Mouse (Mus musculus) T-helper 1 cell (primary cell): ENCODE measurements at regions not wholly inside any gene's neighbourhood (a gene's known extent, or its start where the extent isn't known, plus 50 kb on each side); places are given as distances from the start of the nearest gene placed in this dataset.

Source experiments
- in situ Hi-C: fragments of 300-600 bp; cut with MboI, MseI; formaldehyde crosslinking; loops from one replicate; pipeline ENCODE4 v1.15.1; 2025; ENCODE audit warnings: high pct_unique_total_duplicates

DNA sequence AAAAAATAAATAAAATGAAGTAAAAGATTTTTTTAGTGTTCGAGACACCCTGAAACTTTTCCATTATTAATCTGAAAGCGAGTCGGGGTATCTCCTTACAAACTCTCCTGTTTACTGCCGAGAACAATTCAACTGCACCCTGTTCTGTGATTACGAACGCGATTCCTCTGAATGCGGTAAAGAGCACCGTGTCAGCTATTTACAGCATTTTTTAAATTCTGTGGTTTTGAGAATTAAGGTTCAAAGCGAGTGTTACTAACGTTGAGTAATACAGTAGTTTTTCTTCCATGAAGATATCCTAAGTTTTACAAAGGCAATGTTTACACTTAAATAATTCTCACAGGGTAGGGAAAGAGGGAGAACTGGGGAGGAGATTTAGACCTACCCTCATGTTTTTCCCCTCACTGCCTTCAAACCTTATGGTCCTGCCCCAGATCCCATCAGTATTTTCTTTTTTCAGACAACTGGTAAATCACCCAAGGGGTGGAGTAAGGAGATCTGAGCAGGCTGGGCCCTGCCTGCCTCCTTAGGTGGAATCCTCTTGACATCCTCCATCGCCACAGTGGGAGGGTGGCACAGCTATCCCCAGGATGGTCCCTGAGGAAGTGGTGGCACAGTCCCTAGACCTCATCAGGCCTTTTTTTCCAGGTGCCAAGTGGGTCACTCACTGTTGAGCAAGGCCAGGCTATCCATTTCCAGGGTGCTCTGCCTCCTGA lies 89.9 kb upstream of the Cited2 start:
- in situ Hi-C loops: no loop called here

DNA sequence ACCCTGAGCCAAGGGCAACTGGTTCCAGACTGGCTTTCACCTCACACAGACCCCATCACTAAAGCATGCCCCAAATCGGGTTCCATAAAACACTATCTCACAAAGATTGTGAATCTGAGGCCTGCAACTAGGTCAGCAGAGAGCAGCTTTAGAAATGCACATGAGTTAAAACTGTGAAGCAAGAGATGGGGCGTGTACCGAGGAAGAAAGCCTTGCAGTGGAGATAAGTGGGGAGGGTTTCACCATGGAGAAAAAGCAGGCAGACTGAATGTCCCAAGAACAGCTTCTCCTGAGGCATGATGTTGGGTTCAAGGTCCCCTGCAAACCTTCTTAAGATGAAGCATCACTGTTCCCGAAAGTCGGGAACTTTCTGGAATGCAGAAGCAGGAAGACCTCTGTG lies 77.7 kb upstream of the Cited2 start:
- in situ Hi-C loops: no loop called here

DNA sequence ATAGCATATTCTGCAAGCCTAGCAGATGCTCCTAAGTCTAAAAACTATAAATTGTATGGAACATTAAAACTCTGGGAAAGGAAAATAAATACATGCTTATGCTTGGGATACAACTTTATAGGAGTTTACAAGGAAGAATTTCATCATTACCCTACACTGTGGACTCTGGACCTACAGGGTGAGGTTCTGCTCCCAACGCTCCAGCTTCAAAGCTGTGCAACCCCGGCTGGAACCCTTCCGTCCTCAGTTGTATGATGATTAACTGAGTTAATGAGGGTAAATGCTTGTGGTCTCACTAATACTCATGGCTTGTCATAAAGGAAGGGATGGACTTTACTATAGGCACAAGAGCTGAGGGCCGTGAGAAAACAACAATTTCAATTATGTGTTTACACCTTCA lies 76.6 kb upstream of the Cited2 start:
- in situ Hi-C loops: no loop called here

DNA sequence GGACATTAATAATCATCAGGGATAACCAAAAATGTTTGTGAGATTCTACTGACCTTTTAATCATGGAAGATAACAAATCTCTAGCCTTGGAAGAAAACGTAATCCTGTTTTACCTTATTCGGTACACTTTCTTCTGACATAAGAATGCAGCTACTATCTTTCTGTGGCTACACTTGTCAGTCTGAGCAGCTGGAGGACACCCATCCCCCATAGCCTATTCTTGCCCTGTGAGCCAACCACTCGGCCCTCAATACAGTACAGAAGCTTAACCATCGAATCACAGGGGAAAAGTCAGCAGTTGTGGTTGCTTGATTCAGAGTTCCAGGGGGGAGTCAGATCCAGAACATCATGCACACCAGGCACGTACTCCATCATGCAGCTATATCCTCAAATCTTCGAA lies 74.9 kb upstream of the Cited2 start:
- in situ Hi-C loops: no loop called here

DNA sequence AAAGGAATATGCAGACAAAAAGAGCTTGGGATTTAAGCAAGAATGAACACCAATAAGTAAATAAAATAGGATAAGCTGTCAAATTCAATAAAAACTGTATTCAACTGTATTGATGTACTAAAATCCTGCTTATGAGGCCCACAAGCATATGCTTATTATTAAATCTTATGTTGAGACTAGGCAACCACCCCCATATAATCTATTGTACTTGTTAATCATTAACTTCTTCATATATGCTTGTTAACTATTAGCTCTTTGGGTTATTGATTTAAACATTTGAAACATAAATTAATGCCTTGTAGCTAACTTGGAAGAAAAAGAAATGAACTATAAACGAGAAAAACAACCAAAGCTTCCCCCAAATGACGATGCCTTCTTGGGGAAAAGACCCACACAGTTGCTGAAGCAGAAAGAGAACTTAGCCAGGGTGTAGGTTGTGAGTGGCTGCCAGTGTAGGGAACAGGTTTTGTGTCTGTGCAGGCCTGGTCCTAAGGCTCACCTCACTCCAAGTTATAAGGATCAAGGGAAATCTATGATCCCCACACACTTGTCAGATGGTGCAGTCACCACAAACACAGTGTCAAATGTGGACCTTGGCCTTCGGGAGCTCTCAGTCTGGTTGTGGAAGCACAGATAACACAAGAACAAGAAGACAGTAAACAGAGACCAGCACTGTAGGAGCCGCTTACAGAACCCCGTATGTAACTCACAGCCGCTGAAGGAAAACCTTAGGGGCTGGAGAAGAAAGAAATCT lies 71.8 kb upstream of the Cited2 start:
- in situ Hi-C loops: no loop called here

DNA sequence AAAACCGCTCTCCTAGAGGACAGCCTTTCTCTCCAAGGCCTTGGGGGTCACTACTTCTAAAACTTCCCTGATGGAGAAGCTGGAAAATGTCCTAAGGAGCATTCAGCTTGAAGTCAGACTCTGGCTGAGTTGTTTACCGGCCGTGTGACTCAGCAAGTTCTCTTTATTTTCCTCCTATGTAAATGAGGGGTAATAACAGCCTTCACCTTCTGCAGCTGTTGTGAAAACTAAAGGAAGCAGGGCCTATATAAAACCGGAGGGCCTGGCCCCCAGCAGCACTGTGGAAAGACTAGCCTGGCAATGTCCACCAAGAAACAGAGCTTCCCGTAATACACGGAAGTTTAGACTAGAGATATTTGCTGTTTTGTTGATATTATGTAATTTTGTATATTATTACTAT lies 69.7 kb upstream of the Cited2 start:
- in situ Hi-C loops: no loop called here

DNA sequence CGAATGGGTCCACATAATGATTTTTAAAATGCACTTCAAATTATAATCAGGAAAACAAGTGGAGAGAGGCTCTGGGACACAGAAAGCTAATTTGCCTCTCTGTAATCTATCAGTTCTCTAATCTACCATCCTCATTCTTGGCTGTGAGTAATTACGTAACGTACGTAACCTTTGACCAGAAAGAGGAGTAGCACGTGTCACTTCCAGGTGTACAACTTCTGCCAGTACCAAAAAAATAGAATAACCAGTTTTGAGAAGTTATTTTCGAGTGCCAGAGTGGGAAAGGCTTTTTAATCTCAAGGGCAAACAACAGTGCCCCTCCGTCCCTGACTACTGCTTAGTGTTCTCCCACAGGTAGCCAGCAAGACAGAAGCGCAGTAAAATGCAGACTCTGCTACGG lies 69.2 kb upstream of the Cited2 start:
- in situ Hi-C loops: no loop called here

DNA sequence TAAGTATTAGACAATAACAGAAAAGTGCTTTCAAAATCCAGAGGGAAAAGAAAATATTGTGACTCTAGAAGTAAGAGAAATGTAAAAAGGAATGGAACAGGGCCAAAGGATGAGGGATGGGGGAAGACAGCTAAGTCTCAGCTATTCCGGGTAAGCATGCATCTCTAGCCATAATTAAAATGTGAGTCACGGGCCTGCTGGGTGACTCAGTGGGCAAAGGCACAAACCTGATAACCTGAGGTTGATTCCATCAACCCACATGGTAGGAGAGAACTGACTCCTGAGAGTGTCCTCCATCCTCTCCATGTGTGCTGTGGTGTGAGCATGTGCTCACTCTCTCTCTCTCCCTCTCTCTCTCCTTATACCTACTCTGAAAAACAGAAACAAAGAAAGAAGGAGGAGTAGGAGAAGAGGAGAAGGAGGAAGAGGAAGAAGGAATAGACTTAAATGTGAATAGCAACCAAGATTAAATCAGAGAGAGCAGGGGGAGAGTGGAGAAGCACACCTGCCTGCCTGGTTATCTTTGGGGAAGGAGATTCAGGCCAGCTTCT lies 68.6 kb upstream of the Cited2 start:
- in situ Hi-C loops: no loop called here

DNA sequence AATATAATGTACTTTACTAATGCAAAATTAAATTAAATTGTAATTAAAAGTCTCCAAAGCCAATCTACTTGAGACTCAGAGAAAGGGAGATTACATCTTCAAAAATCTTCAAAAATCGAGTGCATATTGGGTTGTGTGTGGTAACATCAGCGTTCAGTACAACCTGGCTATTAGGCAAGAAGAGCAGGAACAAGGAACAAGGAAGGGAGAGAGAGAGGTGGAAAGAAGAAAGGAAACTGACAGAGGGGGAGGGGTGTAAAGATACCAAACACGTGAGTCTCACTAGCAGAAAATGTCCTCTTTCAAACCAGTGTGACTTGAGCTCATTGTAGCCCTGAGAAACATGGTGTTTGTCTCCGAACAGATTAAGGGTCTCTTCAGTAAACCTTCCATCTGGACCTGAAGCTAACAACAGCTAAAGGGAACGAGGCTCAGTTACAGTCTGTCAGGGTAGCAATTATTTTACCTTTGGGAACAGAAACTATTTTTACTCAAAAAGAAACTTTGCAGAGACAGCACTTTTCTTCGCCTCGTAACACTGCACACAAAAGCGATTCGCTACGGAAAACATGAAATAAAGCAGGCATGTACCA lies 67.5 kb upstream of the Cited2 start:
- in situ Hi-C loops: no loop called here

DNA sequence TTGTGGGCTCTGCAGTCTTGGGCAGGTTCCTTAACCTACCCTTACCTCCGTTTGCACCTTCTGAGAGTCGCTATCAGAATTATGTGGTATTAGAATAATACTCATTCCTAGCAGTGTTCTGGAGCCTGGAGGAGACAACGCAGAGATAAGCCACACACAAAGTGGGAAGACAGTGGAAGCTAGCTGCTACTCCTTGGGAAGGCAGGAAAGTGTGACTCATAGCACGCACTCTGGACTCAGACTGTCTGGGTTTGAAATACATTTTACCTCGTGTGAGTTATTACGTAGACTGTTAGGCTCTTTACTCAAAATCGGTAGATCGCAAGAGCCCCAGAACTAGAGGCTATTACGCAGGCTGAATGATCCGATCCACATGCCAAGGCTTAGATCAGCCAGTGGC lies 66.7 kb upstream of the Cited2 start:
- in situ Hi-C loops: no loop called here

DNA sequence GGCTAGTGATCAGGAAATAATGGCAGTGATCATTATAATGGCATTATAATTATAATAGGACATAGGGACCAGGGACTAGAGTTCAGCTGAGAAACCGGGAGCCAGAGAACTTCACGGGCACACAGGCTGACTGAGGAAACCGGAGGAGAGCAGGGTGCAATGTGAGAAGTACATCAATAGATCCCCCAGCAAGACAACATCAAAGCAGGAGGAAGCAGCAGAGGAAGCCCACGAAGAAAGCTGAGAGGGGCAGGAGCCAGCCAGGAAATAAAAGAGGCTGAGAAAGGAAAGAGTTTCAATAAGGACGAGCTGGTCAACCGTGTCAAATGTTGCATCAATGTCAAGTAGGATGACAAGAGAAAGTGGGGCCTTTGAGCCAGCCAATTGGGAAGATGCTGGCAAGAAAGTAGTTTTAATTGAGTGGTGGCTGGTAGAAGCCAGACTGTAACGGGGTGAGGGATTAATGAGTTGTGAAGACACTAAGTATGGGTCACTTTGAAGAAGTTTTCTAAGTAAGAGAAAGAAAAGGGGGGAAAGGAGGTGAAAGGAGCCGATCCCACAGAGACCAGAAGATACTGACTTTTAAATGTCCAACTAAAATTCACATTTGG lies 66.0 kb upstream of the Cited2 start:
- in situ Hi-C loops: no loop called here

DNA sequence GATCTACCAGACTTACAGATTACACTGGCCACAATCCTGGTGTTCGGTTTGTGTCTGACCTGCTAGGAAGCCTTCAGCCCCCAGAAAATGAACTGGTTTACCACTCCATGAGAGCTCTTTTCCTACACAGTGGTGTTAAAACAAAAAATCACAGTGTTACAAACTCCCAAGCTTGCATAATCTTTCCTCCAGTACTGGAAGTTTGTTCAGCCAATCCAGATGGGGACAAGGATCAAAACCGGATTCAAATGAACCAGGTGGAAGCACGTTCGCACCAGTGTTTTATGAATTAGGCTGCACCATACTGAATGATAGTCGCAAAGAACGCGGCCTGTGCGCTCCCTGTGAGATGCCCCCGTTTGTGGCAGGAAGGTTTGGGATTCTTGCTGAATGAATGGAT lies 63.4 kb upstream of the Cited2 start:
- in situ Hi-C loops: no loop called here

DNA sequence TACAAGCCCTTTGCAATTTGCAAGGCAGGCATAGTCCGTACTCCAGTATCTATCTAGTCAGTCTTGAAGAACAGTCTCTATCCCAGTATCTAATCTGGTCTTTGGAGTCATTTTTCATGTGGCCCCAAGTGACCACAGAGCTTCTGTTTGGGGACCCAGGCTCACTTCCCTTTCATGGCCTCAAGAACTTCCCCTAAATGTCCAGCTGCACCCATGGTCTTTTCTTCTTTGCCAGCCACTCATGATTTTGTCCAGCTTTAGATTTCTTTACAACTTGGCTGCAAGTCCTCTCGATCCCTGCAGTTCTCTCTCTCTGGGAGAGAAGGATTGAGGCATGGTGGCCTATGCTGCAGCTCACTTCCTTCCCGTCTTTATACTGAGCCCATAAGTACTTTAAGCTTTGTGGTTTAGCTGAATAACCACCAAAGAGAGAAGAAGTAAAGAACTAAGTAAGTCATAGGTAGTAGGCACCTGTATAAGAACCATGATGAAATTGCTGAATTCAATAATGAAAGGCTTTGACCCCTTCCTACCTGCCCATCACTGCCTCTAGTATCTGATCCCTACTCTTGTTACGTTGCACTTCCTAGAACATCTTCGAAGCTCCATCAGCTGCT lies 62.1 kb upstream of the Cited2 start:
- in situ Hi-C loops: no loop called here

DNA sequence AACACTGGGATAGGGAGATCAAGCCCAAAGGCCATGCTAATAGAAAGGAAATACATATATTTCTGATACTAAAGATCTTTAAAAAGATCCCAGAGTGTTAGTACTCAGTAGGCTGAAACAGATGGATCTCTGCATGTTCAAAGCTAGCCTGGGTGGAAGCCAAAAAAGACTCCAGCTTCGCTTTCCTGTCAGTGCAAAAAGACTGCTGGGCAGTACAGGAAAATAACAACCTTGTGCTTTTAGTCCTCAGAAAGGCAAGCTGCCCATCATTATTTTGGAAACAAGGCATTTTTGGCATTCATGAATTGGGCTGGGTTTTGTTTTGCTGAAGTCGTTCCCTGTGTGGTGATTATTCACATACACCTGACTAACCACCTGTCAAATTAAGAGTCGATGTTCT lies 56.9 kb upstream of the Cited2 start:
- in situ Hi-C loops: no loop called here

DNA sequence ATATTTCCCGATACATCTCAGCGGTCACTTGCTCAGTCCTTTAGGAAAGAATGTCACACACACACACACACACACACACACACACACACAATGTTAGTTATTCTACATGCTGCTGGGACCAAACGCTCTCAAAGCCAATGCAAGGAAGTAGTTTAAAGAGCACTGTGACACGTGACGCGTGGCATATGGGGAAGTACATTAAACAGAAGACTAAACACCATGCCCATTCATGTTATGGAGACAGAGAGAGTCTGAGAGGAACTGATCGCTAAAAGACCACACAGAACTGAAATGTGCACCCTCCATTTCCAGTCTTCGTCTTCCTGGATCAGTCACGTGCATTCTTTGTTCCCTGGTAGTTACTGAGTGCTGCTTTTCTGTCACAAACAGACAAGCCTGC lies 53.6 kb upstream of the Cited2 start:
- in situ Hi-C loops: no loop called here
